In genomic region chr1:166160111-166160510, GRCm38 (mm10) we compare ENCODE assay signal across 12 mouse cellular contexts. TPM values are rescaled to one million over a fixed set of nuclear protein-coding genes. Genes with fewer than 3 reads are reported as not detected.
DNase-seq lines count a peak whose midpoint lies in the region; ATAC-seq lines count a peak whose summit lies in the region.
"Had no signal": no experiment of that assay in that cellular context is flagged by ENCODE, and none has a peak within 500 bp of the region (broad histone marks: within the 10 kb centered on the region; RNA-seq: fewer than 3 reads in every experiment).

No protein-coding gene starts in this region.

- H3K27me3 ChIP-seq in intestine, embryonic 16.5 days (replicated peaks; ENCODE audit: control insufficient read depth, insufficient read depth, low read length) = peaks cover 1% of the 10 kb centered on the region; the same call in 1 of the 2 replicates
- peaks cover 1% of the 10 kb centered on the region for H3K27me3 ChIP-seq in intestine, embryonic 15.5 days (replicated peaks)
- peaks cover 49% of the 10 kb centered on the region for H3K27me3 ChIP-seq in embryonic facial prominence, embryonic 13.5 days
- peaks cover 29% of the 10 kb centered on the region for H3K27me3 ChIP-seq in hindbrain, embryonic 12.5 days
- H3K27me3 ChIP-seq in neural tube, embryonic 12.5 days (replicated peaks) = peaks cover 26% of the 10 kb centered on the region

- DNase-seq in spleen, postnatal 10 days (ENCODE audit: low spot score in 2 of 2) = no peak
- DNase-seq in adrenal gland, adult (ENCODE audit: inconsistent age in 2 of 2, low spot score in 1 of 2) = no peak
- no peak for DNase-seq in left cerebral cortex, postnatal 25 days (ENCODE audit: low spot score in 2 of 2)
- DNase-seq: heart, adult 11 months; thymus, adult 18-20 months had no signal

- H3K4me2 ChIP-seq in intestine, embryonic 16.5 days (ENCODE audit: low read depth, low read length) = no peak overlapping the region
- no peak overlapping the region for H3K4me2 ChIP-seq in intestine, embryonic 15.5 days (replicated peaks)
- H3K4me2 ChIP-seq in embryonic facial prominence, embryonic 13.5 days = peak overlapping the region; percentile 51
- H3K4me2 ChIP-seq in hindbrain, embryonic 12.5 days (replicated peaks) = peak overlapping the region; percentile 45; the same call in 1 of the 2 replicates
- H3K4me2 ChIP-seq in neural tube, embryonic 12.5 days (replicated peaks) = peak overlapping the region; percentile 49

- no peak overlapping the region for H3K27ac ChIP-seq in intestine, embryonic 16.5 days (ENCODE audit: low read length)
- H3K27ac ChIP-seq in intestine, embryonic 15.5 days = no peak overlapping the region
- no peak overlapping the region for H3K27ac ChIP-seq in embryonic facial prominence, embryonic 13.5 days
- H3K27ac ChIP-seq in hindbrain, embryonic 12.5 days = no peak overlapping the region
- H3K27ac ChIP-seq in neural tube, embryonic 12.5 days = no peak overlapping the region

- H3K4me1 ChIP-seq in intestine, embryonic 16.5 days (ENCODE audit: control insufficient read depth, insufficient read depth, low read length) = peaks cover 3% of the 10 kb centered on the region; the same call in 1 of the 2 replicates
- no peaks in the 10 kb centered on the region for H3K4me1 ChIP-seq in intestine, embryonic 15.5 days (replicated peaks)
- H3K4me1 ChIP-seq in embryonic facial prominence, embryonic 13.5 days = 0 out of 2 replicates have a peak, but pooled peaks cover 5% of the 10 kb centered on the region
- H3K4me1 ChIP-seq in hindbrain, embryonic 12.5 days = 0 out of 2 replicates have a peak, but pooled peaks cover 7% of the 10 kb centered on the region
- H3K4me1 ChIP-seq in neural tube, embryonic 12.5 days = no peaks in the 10 kb centered on the region

- H3K9ac ChIP-seq in intestine, embryonic 16.5 days (ENCODE audit: low read depth, low read length) = no peak overlapping the region
- H3K9ac ChIP-seq in intestine, embryonic 15.5 days = no peak overlapping the region
- H3K9ac ChIP-seq in embryonic facial prominence, embryonic 13.5 days = no peak overlapping the region
- H3K9ac ChIP-seq in hindbrain, embryonic 12.5 days = no peak overlapping the region
- no peak overlapping the region for H3K9ac ChIP-seq in neural tube, embryonic 12.5 days

- intact Hi-C loops in left cerebral cortex, postnatal 25 days (cut with DNase I) = loop anchor here (1.0 to 5.0 kb wide), 3 partner anchors 92 to 202 kb away; partner anchors contain the start of gene Ildr2

- 56% methylated on average over 5 of the region's 5 CpGs for whole genome bisulfite sequencing in intestine, embryonic 16.5 days
- WGBS in intestine, embryonic 15.5 days = 49% methylated on average over 5 of the region's 5 CpGs
- WGBS in embryonic facial prominence, embryonic 13.5 days = 42% methylated on average over 5 of the region's 5 CpGs
- 56% methylated on average over 5 of the region's 5 CpGs for WGBS in hindbrain, embryonic 12.5 days
- WGBS in neural tube, embryonic 12.5 days = 57% methylated on average over 5 of the region's 5 CpGs

- 0 out of 2 replicates have a peak, but pooled peaks have one; percentile 2 for ATAC-seq in intestine, embryonic 16.5 days
- ATAC-seq in intestine, embryonic 15.5 days = no peak
- ATAC-seq in embryonic facial prominence, embryonic 13.5 days (ENCODE audit: insufficient number of reproducible peaks, insufficient read depth, low FRiP score, low TSS enrichment, low read depth) = no peak
- ATAC-seq in hindbrain, embryonic 12.5 days (ENCODE audit: low FRiP score) = no peak
- no peak for ATAC-seq in neural tube, embryonic 12.5 days (ENCODE audit: low FRiP score, low read depth)

- H3K9me3 ChIP-seq in intestine, embryonic 16.5 days (ENCODE audit: control insufficient read depth, low read length) = no peaks in the 10 kb centered on the region
- H3K9me3 ChIP-seq in intestine, embryonic 15.5 days = no peaks in the 10 kb centered on the region
- no peaks in the 10 kb centered on the region for H3K9me3 ChIP-seq in embryonic facial prominence, embryonic 13.5 days
- H3K9me3 ChIP-seq in hindbrain, embryonic 12.5 days (replicated peaks) = no peaks in the 10 kb centered on the region
- H3K9me3 ChIP-seq in neural tube, embryonic 12.5 days = no peaks in the 10 kb centered on the region

- no peaks in the 10 kb centered on the region for H3K36me3 ChIP-seq in intestine, embryonic 16.5 days (ENCODE audit: control insufficient read depth, insufficient read depth, low read length)
- H3K36me3 ChIP-seq in intestine, embryonic 15.5 days = no peaks in the 10 kb centered on the region
- H3K36me3 ChIP-seq in embryonic facial prominence, embryonic 13.5 days = no peaks in the 10 kb centered on the region
- no peaks in the 10 kb centered on the region for H3K36me3 ChIP-seq in hindbrain, embryonic 12.5 days
- H3K36me3 ChIP-seq in neural tube, embryonic 12.5 days = no peaks in the 10 kb centered on the region

- no peak overlapping the region for H3K4me3 ChIP-seq in intestine, embryonic 16.5 days (ENCODE audit: low read length)
- no peak overlapping the region for H3K4me3 ChIP-seq in intestine, embryonic 15.5 days (replicated peaks)
- peak overlapping the region; percentile 14; the same call in 1 of the 2 replicates for H3K4me3 ChIP-seq in embryonic facial prominence, embryonic 13.5 days
- no peak overlapping the region for H3K4me3 ChIP-seq in hindbrain, embryonic 12.5 days
- no peak overlapping the region for H3K4me3 ChIP-seq in neural tube, embryonic 12.5 days
- H3K4me3 ChIP-seq: myocyte had no signal

RNA-seq across cellular contexts. Expression of gene Gpa33, which starts 30.1 kb away (rescaled TPM):
- 79.6 and 86.9 TPM in 2 replicates for polyA plus RNA-seq in intestine, embryonic 16.5 days (2015; fragmentation: Nextera tagmentation; extraction: Ambion mirVana)
- polyA plus RNA-seq in intestine, embryonic 15.5 days (2015; fragmentation: Nextera tagmentation; extraction: Ambion mirVana) = 59.8 and 60.2 TPM in 2 replicates
- 0.15 and 0.83 TPM in 2 replicates for polyA plus RNA-seq in embryonic facial prominence, embryonic 13.5 days (2015; fragmentation: Nextera tagmentation; extraction: Ambion mirVana)
- polyA plus RNA-seq in hindbrain, embryonic 12.5 days (2016; fragmentation: Nextera tagmentation; extraction: Ambion mirVana) = 0.12 and 0.26 TPM in 2 replicates
- polyA plus RNA-seq in neural tube, embryonic 12.5 days (2016; fragmentation: Nextera tagmentation; extraction: Ambion mirVana) = 0.29 TPM in 1 of 2 replicates, not detected in the other
- total RNA-seq in left cerebral cortex, postnatal 25 days (2021) = not detected
- total RNA-seq: left cerebral cortex, adult 8-10 months had no signal

RNA-seq across cellular contexts. Expression of gene Dusp27, which starts 32.4 kb away (rescaled TPM):
- polyA plus RNA-seq in intestine, embryonic 16.5 days (2015; fragmentation: Nextera tagmentation; extraction: Ambion mirVana) = 1.5 and 1.7 TPM in 2 replicates
- polyA plus RNA-seq in intestine, embryonic 15.5 days (2015; fragmentation: Nextera tagmentation; extraction: Ambion mirVana) = 1.8 TPM in 2 replicates
- 2.6 and 3.0 TPM in 2 replicates for polyA plus RNA-seq in embryonic facial prominence, embryonic 13.5 days (2015; fragmentation: Nextera tagmentation; extraction: Ambion mirVana)
- 3.3 and 5.5 TPM in 2 replicates for polyA plus RNA-seq in hindbrain, embryonic 12.5 days (2016; fragmentation: Nextera tagmentation; extraction: Ambion mirVana)
- 3.3 and 4.7 TPM in 2 replicates for polyA plus RNA-seq in neural tube, embryonic 12.5 days (2016; fragmentation: Nextera tagmentation; extraction: Ambion mirVana)
- total RNA-seq in left cerebral cortex, postnatal 25 days (2021) = under 1 TPM; 0.21 TPM

Comparison
In these comparisons a context has a peak if more than half of its experiments do, and no peak if none do; other contexts are left out.
1. H3K4me2 ChIP-seq: peak in embryonic facial prominence, embryonic 13.5 days (single experiment), hindbrain, embryonic 12.5 days (single experiment) and neural tube, embryonic 12.5 days (single experiment); none in intestine, embryonic 16.5 days (single experiment) and intestine, embryonic 15.5 days (single experiment).
2. RNA of gene Gpa33, which starts 30.1 kb away (polyA plus RNA-seq): 79.6 to 86.9 TPM in intestine, embryonic 16.5 days and 59.8 to 60.2 TPM in intestine, embryonic 15.5 days; 0.29 TPM in neural tube, embryonic 12.5 days, 0.15 to 0.83 TPM in embryonic facial prominence, embryonic 13.5 days and 0.12 to 0.26 TPM in hindbrain, embryonic 12.5 days; every median in the first group is over 10 times any median in the second.